In genomic region chr19:37778568-37778967, GRCm38 (mm10) we compare ENCODE assay signal across 21 mouse cellular contexts.
"Had no signal": no experiment of that assay in that cellular context is flagged by ENCODE, and none has a peak within 500 bp of the region (broad histone marks: within the 10 kb centered on the region; RNA-seq: fewer than 3 reads in every experiment).

No protein-coding gene starts in this region.

- DNase-seq: kidney, adult 11 months; kidney, adult 8-10 months; kidney, postnatal 25 days; layer of hippocampus, adult 9-11 months; liver; liver, embryonic 13.5 days; right cerebral cortex, postnatal 25 days; spleen, adult 18-20 months; thymus, adult 18-20 months; thymus, postnatal 36 days had no signal

- H3K4me1 ChIP-seq: intestine, embryonic 15.5 days; kidney, embryonic 15.5 days; limb, embryonic 10.5 days; limb, embryonic 13.5 days; liver, embryonic 13.5 days; megakaryocyte, embryonic 14.5 days; neural tube, embryonic 13.5 days had no signal

- H3K4me2 ChIP-seq: intestine, embryonic 15.5 days; kidney, embryonic 15.5 days; limb, embryonic 13.5 days; liver, embryonic 13.5 days; midbrain, embryonic 13.5 days; neural tube, embryonic 13.5 days had no signal

- H3K27me3 ChIP-seq: intestine, embryonic 15.5 days; kidney, embryonic 15.5 days; limb, embryonic 13.5 days; liver, embryonic 13.5 days; midbrain, embryonic 13.5 days; neural tube, embryonic 13.5 days had no signal

- H3K9ac ChIP-seq: intestine, embryonic 15.5 days; kidney, embryonic 15.5 days; limb, embryonic 13.5 days; liver, embryonic 13.5 days; midbrain, embryonic 13.5 days; neural tube, embryonic 13.5 days had no signal

- H3K4me3 ChIP-seq: intestine, embryonic 15.5 days; kidney, embryonic 15.5 days; layer of hippocampus, adult 2 months; limb, embryonic 10.5 days; limb, embryonic 13.5 days; liver, embryonic 13.5 days; megakaryocyte, embryonic 14.5 days; midbrain, embryonic 10.5 days; midbrain, embryonic 13.5 days; myocyte; neural tube, embryonic 13.5 days had no signal

- H3K9me3 ChIP-seq: intestine, embryonic 15.5 days; kidney, embryonic 15.5 days; limb, embryonic 10.5 days; limb, embryonic 13.5 days; liver, embryonic 13.5 days; megakaryocyte, embryonic 14.5 days; midbrain, embryonic 10.5 days; midbrain, embryonic 13.5 days; neural tube, embryonic 13.5 days had no signal

- ATAC-seq: intestine, embryonic 15.5 days; midbrain, embryonic 13.5 days; midbrain, embryonic 16.5 days had no signal

- H3K36me3 ChIP-seq: intestine, embryonic 15.5 days; kidney, embryonic 15.5 days; limb, embryonic 10.5 days; limb, embryonic 13.5 days; liver, embryonic 13.5 days; midbrain, embryonic 10.5 days; midbrain, embryonic 13.5 days; neural tube, embryonic 13.5 days had no signal

- H3K27ac ChIP-seq: intestine, embryonic 15.5 days; kidney, embryonic 15.5 days; layer of hippocampus, adult 2 months; limb, embryonic 10.5 days; limb, embryonic 13.5 days; liver, embryonic 13.5 days; midbrain, embryonic 10.5 days; midbrain, embryonic 13.5 days; neural tube, embryonic 13.5 days had no signal
